Mouse (Mus musculus): ENCODE results near the gene G6pc3. TPM values are rescaled to one million over a fixed set of nuclear protein-coding genes. Genes with fewer than 3 reads are reported as not detected.

G6pc3 gene
- polyA plus RNA-seq, 1 experiment from 2014 or later = 40.4 TPM

DNA sequence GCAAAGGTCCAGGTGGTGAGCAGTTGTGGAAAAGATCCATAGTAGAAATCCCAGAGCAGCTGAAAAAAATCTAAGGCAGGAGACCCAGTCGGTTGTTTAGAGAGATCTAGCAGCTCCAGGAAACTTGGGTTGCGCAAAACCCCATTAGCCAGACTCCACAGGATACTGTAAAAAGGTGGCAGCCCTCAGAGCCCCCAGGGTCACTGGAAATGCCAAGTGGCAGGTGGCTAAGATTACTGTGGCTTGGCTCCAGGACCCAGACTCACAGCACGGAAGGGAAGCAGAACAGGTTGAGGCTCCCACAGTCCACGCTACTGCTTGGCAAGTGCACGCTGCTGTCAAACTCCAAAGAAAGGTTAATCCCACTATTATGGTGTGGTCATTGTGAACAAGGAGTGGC lies 29.6 kb upstream of the G6pc3 start:
- Histone ChIP-seq H3K4me1 (replicated peaks) (peaks cover 9% of the 10 kb centered on the region), H3K27me3 (no peaks in the 10 kb centered on the region), H3K4me2 (no peak overlapping the region), H3K27ac (replicated peaks) (no peak overlapping the region), H3K4me3 (no peak overlapping the region), H3K36me3 (peaks cover 26% of the 10 kb centered on the region), H3K9ac (no peak overlapping the region), H3K9me3 (no peaks in the 10 kb centered on the region)
- no peak for ATAC-seq (ENCODE audit: low FRiP score, low read depth)
- WGBS = 74% methylated on average over 5 of the region's 5 CpGs

DNA sequence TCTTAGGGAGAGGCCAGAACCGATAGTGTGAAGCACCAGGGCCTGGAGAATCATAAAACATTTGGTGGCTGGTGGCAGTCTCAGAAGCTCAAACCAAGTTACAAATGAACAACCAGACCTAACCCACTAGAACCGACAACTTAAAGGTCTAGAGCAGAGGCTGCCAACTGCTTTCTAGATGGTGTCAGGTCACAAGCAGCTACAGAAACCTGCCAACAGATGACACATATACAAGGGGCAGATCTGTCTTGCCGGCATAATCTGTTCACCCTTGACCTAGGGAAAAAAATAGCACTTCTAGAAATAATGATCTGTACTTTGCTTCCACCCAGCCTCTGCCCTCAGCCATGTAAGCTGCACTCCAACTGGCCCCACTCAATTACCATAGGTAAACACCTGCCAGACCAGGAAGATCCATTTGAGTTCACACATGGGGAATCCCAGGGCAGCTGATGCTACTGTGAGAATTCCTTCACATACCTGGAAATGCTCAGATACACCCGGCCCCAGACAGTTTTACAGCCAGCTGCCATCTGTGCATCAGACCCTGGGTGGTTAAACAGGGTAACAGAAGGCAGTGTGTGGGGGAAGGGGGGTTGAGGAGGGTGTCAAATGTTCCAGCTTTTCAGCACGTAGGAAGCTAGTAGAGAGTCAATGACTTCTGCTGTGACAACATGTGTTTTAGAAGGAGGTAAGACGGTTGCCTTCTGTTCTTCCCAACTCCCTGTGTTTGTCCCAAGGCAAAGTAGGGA lies 23.3 kb upstream of the G6pc3 start:
- no peaks in the 10 kb centered on the region for H3K4me1 ChIP-seq (replicated peaks)
- ATAC-seq (ENCODE audit: low FRiP score, low read depth) = peak; percentile 45; the same call in 1 of the 2 replicates
- 67% methylated on average over 6 of the region's 6 CpGs for WGBS
- no peak overlapping the region for H3K4me2 ChIP-seq
- peaks cover 49% of the 10 kb centered on the region for H3K36me3 ChIP-seq
- H3K9ac ChIP-seq = no peak overlapping the region
- H3K27ac ChIP-seq (replicated peaks) = no peak overlapping the region
- no peaks in the 10 kb centered on the region for H3K9me3 ChIP-seq
- no peaks in the 10 kb centered on the region for H3K27me3 ChIP-seq
- H3K4me3 ChIP-seq = no peak overlapping the region

DNA sequence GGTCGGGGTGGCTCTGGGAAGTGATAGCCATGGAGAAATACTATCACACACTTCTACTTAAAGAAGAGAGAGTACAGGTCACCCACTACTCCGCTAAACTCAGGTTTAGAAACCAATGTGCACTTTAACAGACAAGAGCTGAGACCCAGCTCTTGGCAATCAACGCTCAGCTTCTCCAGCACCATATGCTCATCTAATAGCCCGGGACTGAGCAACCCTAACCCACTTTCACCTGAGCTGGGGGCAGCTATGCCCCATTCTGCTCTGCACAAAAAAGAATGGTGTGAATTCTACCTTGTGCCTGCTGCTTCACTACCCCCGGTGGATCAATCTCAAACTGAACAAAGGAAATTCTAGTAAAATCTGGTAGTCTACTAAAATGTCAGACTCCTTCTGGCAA lies 21.9 kb upstream of the G6pc3 start:
- no peak for ATAC-seq (ENCODE audit: low FRiP score, low read depth)
- H3K27ac ChIP-seq (replicated peaks) = no peak overlapping the region
- no peak overlapping the region for H3K4me3 ChIP-seq
- 86% methylated on average over 5 of the region's 5 CpGs for WGBS
- H3K4me1 ChIP-seq (replicated peaks) = no peaks in the 10 kb centered on the region
- no peak overlapping the region for H3K9ac ChIP-seq
- no peak overlapping the region for H3K4me2 ChIP-seq
- no peaks in the 10 kb centered on the region for H3K27me3 ChIP-seq
- peaks cover 41% of the 10 kb centered on the region for H3K36me3 ChIP-seq
- H3K9me3 ChIP-seq = no peaks in the 10 kb centered on the region

DNA sequence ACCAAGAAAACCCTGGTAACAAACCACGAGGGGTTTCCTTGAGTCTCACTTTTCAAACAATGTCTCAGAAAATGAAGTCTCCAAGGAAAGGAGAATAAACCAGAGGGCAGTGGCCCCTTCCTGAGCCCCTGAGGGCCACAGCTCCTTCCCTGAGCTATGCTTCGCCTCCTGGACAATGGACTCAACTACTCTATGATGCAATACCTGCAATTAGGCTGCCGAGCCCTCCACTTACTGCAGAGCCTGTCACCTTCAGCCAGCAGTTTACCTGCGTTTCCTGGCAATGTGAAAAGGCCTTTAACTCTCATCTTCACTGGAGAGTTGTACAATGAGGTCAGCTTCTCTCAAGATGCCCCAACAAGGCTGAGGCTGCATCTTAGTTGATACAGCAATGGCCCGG lies 20.7 kb upstream of the G6pc3 start:
- WGBS = 89% methylated on average over 5 of the region's 5 CpGs
- no peaks in the 10 kb centered on the region for H3K9me3 ChIP-seq

DNA sequence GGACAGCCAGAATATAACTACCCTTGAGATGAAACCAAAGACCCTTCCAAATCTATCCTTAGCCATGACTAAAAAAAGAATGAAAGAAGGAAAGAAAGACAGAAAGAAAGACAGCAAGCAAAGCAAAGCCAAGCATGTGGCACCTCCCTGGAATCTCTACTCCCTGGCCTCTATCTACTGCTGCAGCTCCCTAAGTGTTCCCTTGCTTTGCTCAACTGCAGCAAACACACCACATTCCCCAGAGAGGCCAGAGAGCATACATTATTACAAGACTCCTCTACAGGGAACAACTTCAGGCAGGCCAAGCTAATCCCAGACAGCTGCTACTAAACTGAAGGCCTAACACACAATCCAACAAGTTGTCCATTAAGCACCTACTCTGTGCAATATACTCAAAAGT lies 9.6 kb upstream of the G6pc3 start:
- no peak overlapping the region for H3K4me3 ChIP-seq
- peaks cover 16% of the 10 kb centered on the region for H3K4me1 ChIP-seq (replicated peaks)
- no peak for ATAC-seq (ENCODE audit: low FRiP score, low read depth)
- H3K4me2 ChIP-seq = no peak overlapping the region
- H3K9ac ChIP-seq = no peak overlapping the region
- no peaks in the 10 kb centered on the region for H3K27me3 ChIP-seq
- no peak overlapping the region for H3K27ac ChIP-seq (replicated peaks)
- H3K36me3 ChIP-seq = peaks cover 38% of the 10 kb centered on the region
- H3K9me3 ChIP-seq = no peaks in the 10 kb centered on the region

More for the DNA sequence above, 20.7 kb upstream of the G6pc3 start:
- no peak for ATAC-seq (ENCODE audit: low FRiP score, low read depth)
- Histone ChIP-seq H3K9ac (no peak overlapping the region), H3K27me3 (no peaks in the 10 kb centered on the region), H3K4me1 (replicated peaks) (no peaks in the 10 kb centered on the region), H3K36me3 (peaks cover 32% of the 10 kb centered on the region), H3K4me2 (no peak overlapping the region), H3K4me3 (no peak overlapping the region), H3K27ac (replicated peaks) (no peak overlapping the region)

DNA sequence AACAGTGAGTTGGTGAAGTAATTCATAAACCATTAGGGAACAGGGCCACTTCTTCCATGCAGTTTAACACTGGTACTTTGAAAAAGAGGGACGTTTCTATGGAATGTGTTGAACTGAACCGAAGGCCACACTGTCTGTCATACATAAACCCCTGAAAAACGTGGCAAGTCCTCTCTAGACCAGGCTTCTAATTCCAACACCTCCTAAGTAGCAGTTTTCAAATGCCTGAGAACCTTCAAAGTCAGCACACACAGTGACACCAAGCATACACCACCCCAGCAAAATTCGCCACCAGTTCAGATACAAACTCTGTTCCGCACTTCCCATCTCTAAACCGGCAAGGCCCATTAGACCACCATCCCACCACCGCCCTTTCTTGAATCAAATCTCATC lies 5.2 kb upstream of the G6pc3 start:
- 9% methylated on average over 7 of the region's 7 CpGs for WGBS

DNA sequence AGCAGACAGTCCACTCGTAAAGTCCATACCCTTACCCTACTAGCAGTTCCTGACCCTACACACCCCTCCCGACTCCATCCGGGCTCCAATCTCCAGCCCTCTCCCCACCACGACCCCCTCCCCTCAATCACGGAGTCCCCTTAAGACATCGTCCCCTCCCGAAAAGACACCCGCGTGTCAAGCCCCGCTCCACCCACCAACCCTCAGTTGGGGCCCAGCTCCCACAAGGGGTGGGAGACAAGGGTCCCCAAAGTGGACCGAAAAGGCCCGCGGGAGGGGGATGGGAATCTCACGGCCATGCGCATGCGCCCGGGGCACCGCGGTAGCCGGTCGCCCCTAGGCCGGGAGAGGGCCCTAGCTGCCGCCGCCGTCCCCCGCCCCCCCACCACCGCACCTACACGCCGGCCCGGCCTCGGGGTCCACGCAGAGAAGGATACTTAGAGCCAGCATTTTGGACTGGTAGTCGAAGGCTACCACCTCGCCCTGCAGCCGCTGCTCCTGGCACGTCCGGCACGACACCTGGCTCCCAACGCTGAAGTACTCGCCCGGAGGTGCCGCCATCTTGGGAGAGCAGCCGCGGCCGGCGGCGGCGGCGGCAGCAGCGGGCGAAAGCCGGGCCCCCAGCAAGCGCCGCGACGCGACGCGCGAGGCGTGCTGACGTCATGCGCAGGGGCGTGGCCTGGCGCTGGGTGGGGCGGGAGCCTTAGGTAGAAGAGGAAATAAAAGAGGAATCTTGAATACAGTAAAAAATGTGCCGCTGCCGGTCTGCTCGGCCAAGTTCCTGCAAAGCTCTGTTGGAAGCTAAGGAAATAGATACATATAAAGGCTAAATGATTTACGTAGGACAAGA lies 4.5 kb upstream of the G6pc3 start, which contains the start of gene Lsm12:
Gene Lsm12 (minus strand): TSS at position 651 of the 850 bp plus-strand sequence.
- peak; percentile 88 for ATAC-seq (ENCODE audit: low FRiP score, low read depth)
- under 1% methylated on average over 65 of the region's 70 CpGs for WGBS
- no peaks in the 10 kb centered on the region for H3K9me3 ChIP-seq

More for the DNA sequence above, 5.2 kb upstream of the G6pc3 start:
- Histone ChIP-seq H3K9me3 (no peaks in the 10 kb centered on the region), H3K4me3 (peak overlapping the region; percentile 84), H3K27me3 (no peaks in the 10 kb centered on the region), H3K27ac (replicated peaks) (peak overlapping the region; percentile 95), H3K9ac (peak overlapping the region; percentile 89), H3K4me2 (peak overlapping the region; percentile 69), H3K4me1 (replicated peaks) (peaks cover 28% of the 10 kb centered on the region), H3K36me3 (peaks cover 19% of the 10 kb centered on the region)
- no peak for ATAC-seq (ENCODE audit: low FRiP score, low read depth)

DNA sequence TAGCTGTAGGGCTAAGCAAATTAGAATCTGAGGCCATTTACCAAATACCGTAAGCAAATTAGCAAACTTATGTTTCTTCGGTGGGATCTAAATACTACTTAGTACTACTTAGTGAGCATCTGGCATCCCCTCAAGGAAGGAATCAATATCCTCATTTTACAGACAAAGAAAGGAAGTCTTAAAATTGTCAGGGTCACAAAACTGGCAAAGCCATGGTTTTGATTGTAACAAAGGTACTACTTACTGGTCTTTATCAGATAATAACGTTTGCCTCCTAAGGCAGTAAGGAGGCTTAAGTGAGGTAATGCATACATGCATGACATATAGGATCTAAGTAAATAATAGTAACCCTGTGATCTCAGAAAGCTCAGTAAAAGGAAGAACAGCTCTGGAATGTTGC lies 3.7 kb upstream of the G6pc3 start:
- 49% methylated on average over 3 of the region's 3 CpGs for WGBS
- no peak for ATAC-seq (ENCODE audit: low FRiP score, low read depth)
- Histone ChIP-seq H3K4me2 (peak overlapping the region; percentile 69), H3K27ac (replicated peaks) (peak overlapping the region; percentile 95), H3K4me3 (peak overlapping the region; percentile 84), H3K9me3 (no peaks in the 10 kb centered on the region), H3K27me3 (no peaks in the 10 kb centered on the region), H3K9ac (peak overlapping the region; percentile 89; the same call in 1 of the 2 replicates), H3K36me3 (peaks cover 14% of the 10 kb centered on the region; the same call in 1 of the 2 replicates), H3K4me1 (replicated peaks) (peaks cover 39% of the 10 kb centered on the region)

More for the DNA sequence above, 4.5 kb upstream of the G6pc3 start, which contains the start of gene Lsm12:
- peak within 1 kb of the TSS; percentile 84 for H3K4me3 ChIP-seq
- H3K27ac ChIP-seq (replicated peaks) = peak within 1 kb of the TSS; percentile 95
- H3K9ac ChIP-seq = peak within 1 kb of the TSS; percentile 89
- peaks cover 31% of the 10 kb centered on the region for H3K4me1 ChIP-seq (replicated peaks)
- H3K27me3 ChIP-seq = no peaks in the 10 kb centered on the region
- peak within 1 kb of the TSS; percentile 69 for H3K4me2 ChIP-seq
- peaks cover 19% of the 10 kb centered on the region for H3K36me3 ChIP-seq

DNA sequence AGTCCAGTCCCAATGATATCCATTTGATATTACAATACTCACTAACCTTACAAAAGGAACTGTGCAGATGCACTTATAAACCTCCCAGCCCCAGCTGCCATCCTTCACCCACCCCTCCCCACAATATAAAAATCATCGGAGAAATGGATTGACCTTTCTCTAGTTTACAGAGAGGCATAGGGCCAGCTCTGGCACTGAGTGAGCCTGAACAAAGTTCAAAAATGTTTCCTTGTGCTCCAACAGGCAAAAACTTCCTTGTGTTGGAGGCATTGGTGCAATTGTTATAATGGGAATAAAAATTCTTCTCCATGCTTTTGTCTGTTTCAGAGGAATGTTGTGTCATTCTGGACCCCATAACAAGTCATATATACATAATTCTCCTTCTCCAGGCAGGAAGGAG lies 3.2 kb upstream of the G6pc3 start:
- Histone ChIP-seq H3K4me2 (no peak overlapping the region), H3K27me3 (no peaks in the 10 kb centered on the region), H3K4me1 (replicated peaks) (peaks cover 45% of the 10 kb centered on the region), H3K4me3 (no peak overlapping the region), H3K9ac (no peak overlapping the region), H3K27ac (replicated peaks) (no peak overlapping the region), H3K36me3 (peaks cover 9% of the 10 kb centered on the region; the same call in 1 of the 2 replicates), H3K9me3 (no peaks in the 10 kb centered on the region)
- no peak for ATAC-seq (ENCODE audit: low FRiP score, low read depth)
- 73% methylated on average over 1 of the region's 1 CpGs for WGBS

DNA sequence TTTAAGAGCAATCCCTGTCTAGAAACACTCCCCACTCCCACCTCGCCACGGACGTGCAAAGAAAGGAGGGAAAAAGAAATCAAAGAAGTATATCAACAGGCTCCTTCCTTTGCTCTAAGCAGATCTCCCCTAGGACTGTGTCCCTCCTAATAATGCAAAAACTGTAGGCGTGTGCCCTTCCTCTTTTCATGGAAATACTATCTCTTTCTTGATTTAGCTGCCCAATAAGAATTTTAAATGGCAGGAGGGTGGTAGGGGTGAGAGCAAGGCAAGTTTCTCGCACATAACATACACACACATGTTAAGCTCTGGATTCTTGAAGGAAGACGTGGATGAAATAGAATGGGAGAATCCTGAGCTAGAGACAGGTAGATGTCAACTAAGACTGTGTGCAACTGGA lies 440 bp upstream of the G6pc3 start:
- Histone ChIP-seq H3K27ac (replicated peaks) (peak overlapping the region; percentile 84), H3K27me3 (no peaks in the 10 kb centered on the region), H3K4me2 (peak overlapping the region; percentile 90), H3K4me3 (peak overlapping the region; percentile 68), H3K9ac (peak overlapping the region; percentile 83), H3K4me1 (replicated peaks) (peaks cover 35% of the 10 kb centered on the region), H3K9me3 (no peaks in the 10 kb centered on the region), H3K36me3 (peaks cover 5% of the 10 kb centered on the region)
- ATAC-seq (ENCODE audit: low FRiP score, low read depth) = no peak
- WGBS = 71% methylated on average over 6 of the region's 6 CpGs

DNA sequence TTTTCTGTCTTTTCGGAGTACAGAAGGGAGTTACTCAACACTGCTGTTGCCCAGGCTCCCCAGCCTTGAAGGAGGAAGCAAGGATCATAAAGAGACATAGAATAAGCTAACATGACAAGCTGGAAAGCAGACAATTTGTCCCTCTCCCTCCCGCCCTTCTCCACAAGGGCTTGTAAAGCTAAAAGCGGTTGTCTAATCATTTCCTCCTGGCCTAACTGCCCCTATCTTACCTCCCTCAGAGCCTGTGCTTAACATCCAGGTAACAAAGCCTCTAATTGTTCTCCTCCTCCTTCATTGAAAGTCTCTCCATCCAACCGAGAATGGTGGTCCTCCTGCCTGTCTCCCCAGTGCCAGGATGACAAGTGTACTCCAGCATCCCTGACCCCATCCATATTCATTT lies 1.4 kb downstream of the G6pc3 start:
- 46% methylated on average over 4 of the region's 4 CpGs for WGBS
- no peak for ATAC-seq (ENCODE audit: low FRiP score, low read depth)
- H3K27ac ChIP-seq (replicated peaks) = no peak overlapping the region
- H3K4me3 ChIP-seq = peak overlapping the region; percentile 68
- H3K9ac ChIP-seq = 0 out of 2 replicates have a peak overlapping the region, but pooled peaks have one; percentile 19
- H3K36me3 ChIP-seq = peaks cover 23% of the 10 kb centered on the region
- peak overlapping the region; percentile 90 for H3K4me2 ChIP-seq
- no peaks in the 10 kb centered on the region for H3K27me3 ChIP-seq
- H3K4me1 ChIP-seq (replicated peaks) = peaks cover 28% of the 10 kb centered on the region
- no peaks in the 10 kb centered on the region for H3K9me3 ChIP-seq
